Mouse (Mus musculus) C2C12 (cell line): Measurements from ENCODE around the gene Rnf186.

Experiments
- CTCF ChIP-seq: IDR thresholded peaks from one replicate; pipeline ENCODE4 v1.5.1; 2011; ENCODE audit not compliant: control insufficient read depth, insufficient read depth, insufficient read length
- MAX ChIP-seq: IDR thresholded peaks from one replicate; pipeline ENCODE4 v1.6.1; 2011; ENCODE audit warnings: mild to moderate bottlenecking, control low read depth
- MYOG ChIP-seq: IDR thresholded peaks from one replicate; pipeline ENCODE4 v1.6.1; 2011; ENCODE audit not compliant: control insufficient read depth, insufficient read length; ENCODE audit errors: extremely low read depth
- USF1 ChIP-seq: IDR thresholded peaks from one replicate; pipeline ENCODE4 v1.6.1; 2011; ENCODE audit warnings: low read depth, mild to moderate bottlenecking, control low read depth, moderate library complexity

GRCm38 (mm10) chr4:139013281-139013680, 46.4 kb downstream of the Rnf186 start:
- TF ChIP-seq CTCF = no peak
- TF ChIP-seq MYOG = no peak
- no peak for TF ChIP-seq MAX
- TF ChIP-seq USF1 = no peak
